In genomic region chr1:153635056-153635455, GRCm38 (mm10) we compare ENCODE assay signal across 12 mouse cellular contexts. TPM values are rescaled to one million over a fixed set of nuclear protein-coding genes. Genes with fewer than 3 reads are reported as not detected.
A peak's percentile ranks its signal among the peaks of the same experiment; 100 is the strongest.
DNase-seq lines count a peak whose midpoint lies in the region; ATAC-seq lines count a peak whose summit lies in the region.
"Had no signal": no experiment of that assay in that cellular context is flagged by ENCODE, and none has a peak within 500 bp of the region (broad histone marks: within the 10 kb centered on the region; RNA-seq: fewer than 3 reads in every experiment).

No protein-coding gene starts in this region.

- no peak overlapping the region for H3K27ac ChIP-seq in hindbrain, embryonic 16.5 days (ENCODE audit: low read depth, low read length)
- no peak overlapping the region for H3K27ac ChIP-seq in hindbrain, embryonic 10.5 days
- H3K27ac ChIP-seq: midbrain, embryonic 15.5 days had no signal

- WGBS in hindbrain, embryonic 16.5 days: 73% methylated on average over 5 of the region's 5 CpGs
- WGBS in hindbrain, embryonic 10.5 days: 88% methylated on average over 5 of the region's 5 CpGs

- no peaks in the 10 kb centered on the region for H3K9me3 ChIP-seq in hindbrain, embryonic 16.5 days (ENCODE audit: control insufficient read depth, low read length)
- 0 out of 2 replicates have a peak, but pooled peaks cover 3% of the 10 kb centered on the region for H3K9me3 ChIP-seq in hindbrain, embryonic 10.5 days
- H3K9me3 ChIP-seq: midbrain, embryonic 15.5 days; neural tube, embryonic 15.5 days had no signal

- no peaks in the 10 kb centered on the region for H3K27me3 ChIP-seq in hindbrain, embryonic 16.5 days (replicated peaks; ENCODE audit: control insufficient read depth, insufficient read depth, low read length)
- H3K27me3 ChIP-seq in hindbrain, embryonic 10.5 days (ENCODE audit: insufficient read depth, poor library complexity, severe bottlenecking): no peaks in the 10 kb centered on the region
- H3K27me3 ChIP-seq: midbrain, embryonic 15.5 days; neural tube, embryonic 15.5 days had no signal

- intact Hi-C loops in left cerebral cortex, postnatal 14 days (cut with DNase I): no loop called here

- H3K4me3 ChIP-seq in hindbrain, embryonic 16.5 days (ENCODE audit: low read length): no peak overlapping the region
- no peak overlapping the region for H3K4me3 ChIP-seq in hindbrain, embryonic 10.5 days
- H3K4me3 ChIP-seq: midbrain, embryonic 15.5 days; neural tube, embryonic 15.5 days had no signal

- no peak overlapping the region for H3K4me2 ChIP-seq in hindbrain, embryonic 16.5 days (ENCODE audit: low read length)
- H3K4me2 ChIP-seq: midbrain, embryonic 15.5 days; neural tube, embryonic 15.5 days had no signal

- H3K36me3 ChIP-seq in hindbrain, embryonic 16.5 days (ENCODE audit: control insufficient read depth, insufficient read depth, low read length): no peaks in the 10 kb centered on the region
- no peaks in the 10 kb centered on the region for H3K36me3 ChIP-seq in hindbrain, embryonic 10.5 days
- H3K36me3 ChIP-seq: midbrain, embryonic 15.5 days; neural tube, embryonic 15.5 days had no signal

- ATAC-seq in hindbrain, embryonic 16.5 days: 0 out of 2 replicates have a peak, but pooled peaks have one; percentile 17
- ATAC-seq in granulocyte monocyte progenitor cell, adult 5-6 weeks (replicated peaks; ENCODE audit: poor library complexity, severe bottlenecking): peak; percentile 85
- no peak for ATAC-seq in erythroblast, adult 5-6 weeks (replicated peaks; ENCODE audit: low FRiP score, poor library complexity, severe bottlenecking)
- ATAC-seq: midbrain, embryonic 15.5 days had no signal

- no peak overlapping the region for H3K9ac ChIP-seq in hindbrain, embryonic 16.5 days (ENCODE audit: low read depth, low read length)
- H3K9ac ChIP-seq: midbrain, embryonic 15.5 days; neural tube, embryonic 15.5 days had no signal

- peak; percentile 10 to 12 for DNase-seq in adrenal gland, postnatal 36 days
- no peak for DNase-seq in adrenal gland, adult 18-20 months (ENCODE audit: low spot score in 2 of 2)
- DNase-seq in hindbrain, embryonic 10.5 days (ENCODE audit: low spot score): no peak
- peak; percentile 24 for DNase-seq in lung, postnatal 36 days
- no peak for DNase-seq in left cerebral cortex, postnatal 14 days (ENCODE audit: low spot score in 2 of 2)
- DNase-seq: cerebellum, adult 11 months had no signal

- H3K4me1 ChIP-seq in hindbrain, embryonic 16.5 days (ENCODE audit: control insufficient read depth, insufficient read depth, low read depth, low read length): no peaks in the 10 kb centered on the region
- H3K4me1 ChIP-seq in hindbrain, embryonic 10.5 days (replicated peaks): no peaks in the 10 kb centered on the region
- H3K4me1 ChIP-seq: midbrain, embryonic 15.5 days; neural tube, embryonic 15.5 days had no signal

RNA-seq across cellular contexts. Expression of gene Rgs8, which starts 17.8 kb away (rescaled TPM):
- total RNA-seq in adrenal gland, postnatal 36 days (2021): under 1 TPM in 1 of 2 experiments, not detected in 1; 0.07 TPM
- not detected for total RNA-seq in adrenal gland, adult 18-20 months (2021)
- 18.8 and 22.9 TPM in 2 replicates for polyA plus RNA-seq in hindbrain, embryonic 16.5 days (2015; fragmentation: Nextera tagmentation; extraction: Ambion mirVana)
- 4.9 and 8.9 TPM in 2 replicates for polyA plus RNA-seq in hindbrain, embryonic 10.5 days (2016; fragmentation: Nextera tagmentation; extraction: Ambion mirVana)
- total RNA-seq in granulocyte monocyte progenitor cell, adult 5-6 weeks (2014; fragmentation: Nextera tagmentation): 0.34 and 4.6 TPM in 2 replicates
- 0.47 and 1.3 TPM in 2 replicates for total RNA-seq in granulocyte monocyte progenitor cell, adult 5-6 weeks (2017)
- not detected in 2 replicates for total RNA-seq in erythroblast, adult 5-6 weeks (2015; ENCODE audit: low replicate concordance)
- not detected in 2 replicates for total RNA-seq in erythroblast, adult 5-6 weeks (2017; ENCODE audit: low replicate concordance)
- 10 to 100 TPM; 37.6 to 39.6 TPM for total RNA-seq in left cerebral cortex, postnatal 14 days (2021)
- total RNA-seq: heart, adult 18-20 months had no signal

Comparison
In these comparisons a context has a peak if more than half of its experiments do, and no peak if none do; other contexts are left out.
1. DNase-seq: peak in adrenal gland, postnatal 36 days (2 of 2) and lung, postnatal 36 days (single experiment); none in adrenal gland, adult 18-20 months (0 of 2), hindbrain, embryonic 10.5 days (single experiment) and left cerebral cortex, postnatal 14 days (0 of 2).
2. RNA of gene Rgs8, which starts 17.8 kb away (total RNA-seq): 37.6 to 39.6 TPM in left cerebral cortex, postnatal 14 days; 0.34 to 4.6 TPM in granulocyte monocyte progenitor cell, adult 5-6 weeks, not detected in adrenal gland, adult 18-20 months, 0.07 TPM in adrenal gland, postnatal 36 days and not detected in erythroblast, adult 5-6 weeks; every median in the first group is over 4 times any median in the second.